Mouse (Mus musculus) heart, adult 2 months (tissue): ENCODE measurements at regions not wholly inside any gene's neighbourhood (a gene's known extent, or its start where the extent isn't known, plus 50 kb on each side); places are given as distances from the start of the nearest gene placed in this dataset.

ENCODE experiments used
- DNase-seq, 2 experiments: peaks; one replicate each; pipeline ENCODE4 v3.0.0; 2021
- H3K27ac ChIP-seq: fragments of 200-600 bp; 2 replicates; pipeline ENCODE4 v1.8.1; 2022
- H3K27me3 ChIP-seq: fragments of 200-500 bp; 2 replicates; pipeline ENCODE4 v1.6.1; 2012; ENCODE audit warnings: mild to moderate bottlenecking, low read length, inconsistent platforms, mixed read lengths; ENCODE audit not compliant: control insufficient read depth, insufficient read depth
- H3K36me3 ChIP-seq: fragments of 200-500 bp; 2 replicates; pipeline ENCODE4 v1.6.1; 2012; ENCODE audit warnings: low read length, inconsistent platforms; ENCODE audit not compliant: control insufficient read depth, insufficient read depth
- H3K4me1 ChIP-seq: fragments of 200-500 bp; 2 replicates; pipeline ENCODE4 v1.6.1; 2011; ENCODE audit warnings: low read length; ENCODE audit not compliant: control insufficient read depth, insufficient read depth
- H3K4me3 ChIP-seq: fragments of 200-600 bp; 2 replicates; pipeline ENCODE4 v1.8.1; 2022
- H3K79me2 ChIP-seq: fragments of 200-500 bp; replicated peaks from 2 replicates; pipeline ENCODE4 v1.6.1; 2012; ENCODE audit warnings: mild to moderate bottlenecking, inconsistent platforms, low read length, moderate library complexity, mixed read lengths; ENCODE audit not compliant: control insufficient read depth, insufficient read depth
- H3K9ac ChIP-seq: fragments of 200-500 bp; 2 replicates; pipeline ENCODE4 v1.6.1; 2012; ENCODE audit warnings: low read depth, mild to moderate bottlenecking, control low read depth, inconsistent platforms, low read length, mixed read lengths
- CTCF ChIP-seq: fragments of 200-600 bp; IDR thresholded peaks from 2 replicates; pipeline ENCODE4 v1.8.1; 2022; ENCODE audit warnings: antibody characterized with exemption, mild to moderate bottlenecking, moderate library complexity
- EP300 ChIP-seq: fragments of 200-500 bp; IDR thresholded peaks from 2 replicates; pipeline ENCODE4 v1.6.1; 2011; ENCODE audit warnings: low read depth, low read length, control low read depth; ENCODE audit not compliant: insufficient read depth
- POLR2A ChIP-seq: fragments of 200-500 bp; IDR thresholded peaks from 2 replicates; pipeline ENCODE4 v1.6.1; 2011; ENCODE audit warnings: mild to moderate bottlenecking, low read depth, low read length, control low read depth; ENCODE audit not compliant: insufficient read depth
- WGBS: fragments of 180-500 bp; shearing (Covaris S2); methylation state at CpG from one replicate; pipeline ENCODE4 v1.1.7; 2018; 5-methylcytosine and 5-hydroxymethylcytosine counted together
- intact Hi-C: fragments of 180-260 bp; cut with DNase I; formaldehyde crosslinking; loops from one replicate; pipeline ENCODE4 v1.15.1; 2025

GRCm38 (mm10) chr1:83796961-83797891 is 389.2 kb upstream of the Sphkap start:
- Histone ChIP-seq H3K4me3 (no peak overlapping the region), H3K27ac (peak overlapping the region; percentile 53), H3K79me2 (no peaks in the 10 kb centered on the region), H3K9ac (no peak overlapping the region), H3K36me3 (no peaks in the 10 kb centered on the region), H3K27me3 (no peaks in the 10 kb centered on the region), H3K4me1 (no peaks in the 10 kb centered on the region)
- WGBS: 65% methylated on average over 7 of the region's 7 CpGs
- intact Hi-C loops: no loop called here
- peak; percentile 27 to 36 for DNase-seq
- TF ChIP-seq EP300 (no peak), POLR2A (no peak), CTCF (no peak)

DNA sequence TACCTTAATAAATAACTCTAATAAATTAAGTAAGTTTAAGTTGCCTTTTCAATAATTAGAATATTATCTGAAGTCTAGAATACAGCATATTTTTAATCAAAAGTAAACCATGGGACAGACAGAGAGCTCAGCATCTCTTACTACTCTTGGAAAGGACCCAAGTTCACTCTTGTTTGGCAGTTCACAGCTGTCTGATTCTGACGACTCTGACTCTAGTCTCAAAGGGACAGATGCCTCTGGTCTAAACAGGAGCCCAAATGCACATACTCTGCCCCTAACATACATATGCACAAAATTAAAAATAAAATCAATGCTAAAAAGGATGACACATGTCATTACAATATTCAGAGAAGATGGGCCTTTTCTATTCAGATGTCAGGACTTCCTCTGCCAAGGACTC is 369.2 kb upstream of the Sphkap start:
- Histone ChIP-seq H3K27ac (no peak overlapping the region), H3K4me3 (no peak overlapping the region), H3K27me3 (no peaks in the 10 kb centered on the region), H3K79me2 (no peaks in the 10 kb centered on the region), H3K4me1 (no peaks in the 10 kb centered on the region), H3K9ac (no peak overlapping the region), H3K36me3 (no peaks in the 10 kb centered on the region)
- no peak for TF ChIP-seq EP300
- TF ChIP-seq CTCF: no peak
- no peak for TF ChIP-seq POLR2A
- WGBS: 18% methylated on average over 1 of the region's 1 CpGs
- DNase-seq: no peak
- intact Hi-C loops: no loop called here

DNA sequence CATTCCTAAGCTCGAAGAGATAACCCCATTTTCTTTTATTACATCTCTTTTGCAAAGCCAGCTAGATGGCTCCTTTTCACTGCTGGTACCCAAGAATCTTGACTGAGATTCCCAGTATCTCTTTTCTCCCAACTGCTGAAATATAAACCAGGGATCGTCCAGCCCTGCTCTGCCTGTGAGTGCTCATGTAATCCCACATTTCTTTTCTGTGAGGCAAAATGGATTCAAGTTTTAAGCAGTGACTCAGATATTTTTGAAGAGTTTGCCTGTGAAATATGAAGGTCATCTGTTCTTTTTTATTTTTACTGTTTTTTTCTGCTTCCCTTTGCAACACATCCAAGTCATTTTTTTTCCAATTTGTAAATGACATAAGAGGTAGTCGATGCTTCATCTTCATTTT is 363.2 kb upstream of the Sphkap start:
- Histone ChIP-seq H3K27me3 (no peaks in the 10 kb centered on the region), H3K9ac (no peak overlapping the region), H3K36me3 (no peaks in the 10 kb centered on the region), H3K4me3 (no peak overlapping the region), H3K4me1 (no peaks in the 10 kb centered on the region), H3K27ac (no peak overlapping the region), H3K79me2 (no peaks in the 10 kb centered on the region)
- intact Hi-C loops: no loop called here
- no peak for TF ChIP-seq CTCF
- no peak for TF ChIP-seq POLR2A
- no peak for TF ChIP-seq EP300
- WGBS: 53% methylated on average over 3 of the region's 3 CpGs
- no peak for DNase-seq

- intact Hi-C loops: no loop called here
- DNase-seq: no peak
- no peaks in the 10 kb centered on the region for H3K27me3 ChIP-seq
- H3K4me1 ChIP-seq: no peaks in the 10 kb centered on the region; the same call in 1 of the 2 replicates
- H3K36me3 ChIP-seq: no peaks in the 10 kb centered on the region
- H3K4me3 ChIP-seq: no peak overlapping the region
- peak overlapping the region; percentile 36 for H3K27ac ChIP-seq
- no peak overlapping the region for H3K9ac ChIP-seq
- H3K79me2 ChIP-seq: no peaks in the 10 kb centered on the region
- no peak for TF ChIP-seq POLR2A
- TF ChIP-seq CTCF: no peak
- TF ChIP-seq EP300: no peak
- 40% methylated on average over 4 of the region's 4 CpGs for WGBS
These were observed 353.5 kb upstream of the Sphkap start for GRCm38 (mm10) chr1:83761499-83761898.

GRCm38 (mm10) chr1:83756866-83757265 is 348.9 kb upstream of the Sphkap start:
- no peak overlapping the region for H3K4me3 ChIP-seq
- no peaks in the 10 kb centered on the region for H3K27me3 ChIP-seq
- no peak for DNase-seq
- TF ChIP-seq CTCF (no peak), EP300 (no peak), POLR2A (no peak)
- no peaks in the 10 kb centered on the region; the same call in 1 of the 2 replicates for H3K4me1 ChIP-seq
- H3K79me2 ChIP-seq: no peaks in the 10 kb centered on the region
- H3K36me3 ChIP-seq: no peaks in the 10 kb centered on the region
- H3K9ac ChIP-seq: no peak overlapping the region
- intact Hi-C loops: no loop called here
- no peak overlapping the region for H3K27ac ChIP-seq

DNA sequence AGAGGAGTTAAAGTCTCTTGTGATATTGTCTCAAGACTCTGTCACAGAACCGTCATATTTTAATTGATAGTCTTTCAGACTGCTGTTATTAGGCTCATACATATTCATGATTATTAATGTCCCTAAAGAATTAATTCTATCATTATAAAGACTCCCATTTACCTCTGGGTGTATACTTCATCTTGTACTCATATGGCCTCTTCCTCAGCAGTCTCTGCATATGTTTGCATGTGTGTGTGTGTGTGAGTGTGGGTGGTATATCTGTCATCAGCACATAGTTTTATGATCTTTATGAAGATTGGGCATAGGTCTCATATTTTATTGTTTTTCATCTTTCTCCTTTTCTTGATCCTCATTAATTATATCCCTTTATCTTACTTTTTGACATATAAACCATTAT is 347.3 kb upstream of the Sphkap start:
- no peak for DNase-seq
- H3K9ac ChIP-seq: no peak overlapping the region
- WGBS: 89% methylated on average over 1 of the region's 1 CpGs
- no peaks in the 10 kb centered on the region for H3K36me3 ChIP-seq
- H3K4me1 ChIP-seq: no peaks in the 10 kb centered on the region
- H3K4me3 ChIP-seq: no peak overlapping the region
- H3K79me2 ChIP-seq: no peaks in the 10 kb centered on the region
- intact Hi-C loops: no loop called here
- H3K27me3 ChIP-seq: no peaks in the 10 kb centered on the region
- H3K27ac ChIP-seq: no peak overlapping the region
- TF ChIP-seq POLR2A (no peak), EP300 (no peak), CTCF (no peak)
